Mouse (Mus musculus): ENCODE data around the gene Slc30a9.

DNA sequence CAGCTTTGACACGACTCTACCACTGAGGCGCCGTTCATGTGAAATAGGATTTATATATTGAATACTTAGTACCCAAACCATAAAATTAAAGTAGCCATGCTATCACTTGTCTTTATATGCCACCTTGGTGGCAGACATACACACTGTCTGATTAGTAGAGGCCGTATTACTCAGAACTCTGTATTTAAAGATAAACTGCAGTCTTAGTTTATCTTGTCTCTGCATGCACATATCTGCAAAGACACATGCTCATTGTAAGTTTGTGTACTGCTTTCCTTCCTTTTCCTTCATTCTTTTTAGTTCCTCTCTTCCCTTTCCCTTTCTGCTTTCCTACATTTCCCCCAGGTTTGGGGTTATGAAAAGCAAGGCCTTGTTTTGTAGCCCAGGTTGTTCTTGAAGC is 26.4 kb upstream of the Slc30a9 start:
- TF ChIP-seq CTCF (IDR thresholded peaks at IDR 0.05; ENCODE audit: low read depth, low read length) (no peak), POLR2A (IDR thresholded peaks at IDR 0.05; ENCODE audit: borderline replicate concordance, low read depth, low read length) (no peak)
